Mouse (Mus musculus): ENCODE measurements around the gene Pold2.

- TF ChIP-seq POLR2A (IDR thresholded peaks at IDR 0.05; ENCODE audit: borderline replicate concordance, extremely low read depth, insufficient read depth, insufficient read length, poor library complexity, severe bottlenecking): no peak
- no peak for TF ChIP-seq CTCF (IDR thresholded peaks at IDR 0.05; ENCODE audit: borderline replicate concordance, extremely low read depth, insufficient read depth, insufficient read length)
Observed at GRCm38 (mm10) chr11:5926696-5927220, 48.7 kb upstream of the Pold2 start.
